Mouse (Mus musculus): ENCODE measurements around the gene Srsf10.

GRCm38 (mm10) chr4:135880018-135880417 is 24.5 kb downstream of the Srsf10 start:
- TF ChIP-seq CTCF (IDR thresholded peaks at IDR 0.05; ENCODE audit: low read depth) (no peak), EP300 (optimal IDR thresholded peaks at IDR 0.05) (no peak)

All from stomach, postnatal 0 days (tissue).